Mouse (Mus musculus): ENCODE measurements around the gene Igf1r.

Gene Igf1r

GRCm38 (mm10) chr7:68049048-68049447 is 96.4 kb downstream of the Igf1r start:
- no peak for DNase-seq (ENCODE audit: low spot score in 2 of 2)

- DNase-seq (ENCODE audit: low spot score in 2 of 2): no peak
Measured at GRCm38 (mm10) chr7:68053002-68053624, 100.5 kb downstream of the Igf1r start.

- DNase-seq (ENCODE audit: low spot score in 2 of 2): no peak
Measured at GRCm38 (mm10) chr7:68054498-68054897, 101.9 kb downstream of the Igf1r start.

GRCm38 (mm10) chr7:68054956-68055355 is 102.3 kb downstream of the Igf1r start:
- no peak for DNase-seq (ENCODE audit: low spot score in 2 of 2)

- no peak for DNase-seq (ENCODE audit: low spot score in 2 of 2)
Measured at GRCm38 (mm10) chr7:68057010-68057409, 104.4 kb downstream of the Igf1r start.

- no peak for DNase-seq (ENCODE audit: low spot score in 2 of 2)
Measured at GRCm38 (mm10) chr7:68059690-68060089, 107.1 kb downstream of the Igf1r start.

- DNase-seq (ENCODE audit: low spot score in 2 of 2): no peak
Measured at GRCm38 (mm10) chr7:68061434-68061833, 108.8 kb downstream of the Igf1r start.

- no peak for DNase-seq (ENCODE audit: low spot score in 2 of 2)
Measured at GRCm38 (mm10) chr7:68062170-68062848, 109.7 kb downstream of the Igf1r start.

- DNase-seq (ENCODE audit: low spot score in 2 of 2): no peak
Measured at GRCm38 (mm10) chr7:68062849-68063208, 110.2 kb downstream of the Igf1r start.

- DNase-seq (ENCODE audit: low spot score in 2 of 2): no peak
Measured at GRCm38 (mm10) chr7:68063711-68064110, 111.1 kb downstream of the Igf1r start.

GRCm38 (mm10) chr7:68064120-68064519 is 111.5 kb downstream of the Igf1r start:
- no peak for DNase-seq (ENCODE audit: low spot score in 2 of 2)

- DNase-seq (ENCODE audit: low spot score in 2 of 2): no peak
Measured at GRCm38 (mm10) chr7:68064647-68065362, 112.2 kb downstream of the Igf1r start.

GRCm38 (mm10) chr7:68065904-68066303 is 113.3 kb downstream of the Igf1r start:
- no peak for DNase-seq (ENCODE audit: low spot score in 2 of 2)

- no peak for DNase-seq (ENCODE audit: low spot score in 2 of 2)
Measured at GRCm38 (mm10) chr7:68067321-68067720, 114.7 kb downstream of the Igf1r start.

- DNase-seq (ENCODE audit: low spot score in 2 of 2): no peak
Measured at GRCm38 (mm10) chr7:68069324-68069723, 116.7 kb downstream of the Igf1r start.

- no peak for DNase-seq (ENCODE audit: low spot score in 2 of 2)
Measured at GRCm38 (mm10) chr7:68070030-68070429, 117.4 kb downstream of the Igf1r start.

GRCm38 (mm10) chr7:68070626-68071025 is 118.0 kb downstream of the Igf1r start:
- peak; percentile 26 to 45 for DNase-seq (ENCODE audit: low spot score in 2 of 2)

- no peak for DNase-seq (ENCODE audit: low spot score in 2 of 2)
Measured at GRCm38 (mm10) chr7:68071050-68071449, 118.4 kb downstream of the Igf1r start.

- DNase-seq (ENCODE audit: low spot score in 2 of 2): no peak
Measured at GRCm38 (mm10) chr7:68071749-68072148, 119.1 kb downstream of the Igf1r start.

GRCm38 (mm10) chr7:68072524-68073459 is 120.2 kb downstream of the Igf1r start:
- no peak for DNase-seq (ENCODE audit: low spot score in 2 of 2)

- DNase-seq (ENCODE audit: low spot score in 2 of 2): no peak
Measured at GRCm38 (mm10) chr7:68073460-68073806, 120.8 kb downstream of the Igf1r start.

- DNase-seq (ENCODE audit: low spot score in 2 of 2): no peak
Measured at GRCm38 (mm10) chr7:68074748-68075147, 122.1 kb downstream of the Igf1r start.
